Mouse (Mus musculus) thymus, adult 2 months (tissue): Measurements from ENCODE around the gene Slc25a44.

Experiments used
- CTCF ChIP-seq: fragments of 200-500 bp; IDR thresholded peaks from 2 replicates; pipeline ENCODE4 v1.5.1; 2012; ENCODE audit warnings: mild to moderate bottlenecking, control low read depth, low read length, moderate library complexity, borderline replicate concordance; ENCODE audit not compliant: control insufficient read depth, poor library complexity, insufficient read depth; ENCODE audit errors: extremely low read depth
- POLR2A ChIP-seq: fragments of 200-500 bp; IDR thresholded peaks from 2 replicates; pipeline ENCODE4 v1.6.1; 2012; ENCODE audit warnings: mild to moderate bottlenecking, low read length, control low read depth, moderate library complexity; ENCODE audit not compliant: control insufficient read depth, poor library complexity, insufficient read depth; ENCODE audit errors: extremely low read depth

GRCm38 (mm10) chr3:88464425-88464824, 39.5 kb upstream of the Slc25a44 start:
- TF ChIP-seq CTCF = no peak
- no peak for TF ChIP-seq POLR2A
